In the genomic region with DNA sequence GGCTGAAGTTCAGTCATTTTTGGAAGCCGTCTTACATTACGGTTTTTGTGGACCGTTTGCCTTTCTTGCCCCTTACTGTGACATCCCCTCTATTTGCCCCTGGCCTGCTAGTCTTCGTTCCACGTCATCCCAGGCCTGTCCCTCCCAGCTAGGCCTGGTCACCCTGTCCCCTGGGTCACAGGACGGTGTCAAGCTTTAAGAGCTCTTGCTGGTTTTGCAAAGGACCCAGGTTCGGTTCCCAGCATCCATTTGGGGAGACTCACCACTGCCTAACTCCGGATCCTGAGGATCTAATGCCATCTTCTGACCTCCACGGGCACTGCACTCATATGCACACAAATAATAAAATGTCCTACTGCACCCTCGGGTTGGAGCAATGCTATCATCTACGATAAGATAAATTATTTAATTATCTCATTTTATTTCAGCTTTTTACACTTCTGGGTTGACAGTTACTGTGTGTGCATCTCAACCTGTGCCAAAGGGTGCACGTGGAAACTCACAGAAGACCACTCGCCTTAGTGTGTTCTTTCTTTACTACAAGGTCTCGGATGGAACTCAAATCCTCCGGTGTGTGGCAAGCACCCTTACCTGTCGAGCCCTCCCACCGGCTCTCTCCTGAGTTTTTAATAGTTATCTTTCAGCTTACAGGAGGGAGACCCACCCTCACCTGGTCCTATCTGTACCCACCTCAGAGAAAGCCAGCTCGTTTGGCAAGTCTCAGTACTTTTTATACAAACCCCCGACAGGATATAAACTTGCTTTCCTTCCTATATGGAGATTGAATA, we compare ENCODE assay signal across 8 mouse cellular contexts. TPM values are rescaled to one million over a fixed set of nuclear protein-coding genes. Genes with fewer than 3 reads are reported as not detected.
DNase-seq lines count a peak whose midpoint lies in the region; ATAC-seq and TF ChIP-seq lines count a peak whose summit lies in the region.

No protein-coding gene starts in this region.

- ATAC-seq in heart, embryonic 14.5 days (ENCODE audit: insufficient number of reproducible peaks, insufficient read depth, low FRiP score, low read depth): no peak
- ATAC-seq in hindbrain, embryonic 12.5 days (ENCODE audit: low FRiP score): peak; percentile 33; the same call in 1 of the 2 replicates
- ATAC-seq in midbrain, embryonic 11.5 days (ENCODE audit: low FRiP score): peak; percentile 30

- peaks cover 12 to 22% of the 10 kb centered on the region in 2 experiments for H3K4me1 ChIP-seq in heart, embryonic 14.5 days (ENCODE audit: control insufficient read depth in 2 of 2, insufficient read depth in 2 of 2, low read length in 2 of 2)
- peaks cover 11% of the 10 kb centered on the region; the same call in 1 of the 2 replicates for H3K4me1 ChIP-seq in bone marrow, adult 2 months (ENCODE audit: control insufficient read depth, insufficient read depth, low read length)
- H3K4me1 ChIP-seq in hindbrain, embryonic 12.5 days: peaks cover 34% of the 10 kb centered on the region
- peaks cover 10% of the 10 kb centered on the region for H3K4me1 ChIP-seq in midbrain, embryonic 11.5 days (ENCODE audit: control insufficient read depth, insufficient read depth, low read length)

- no peak for DNase-seq in heart, postnatal 10 days
- no peak for DNase-seq in midbrain, embryonic 11.5 days (ENCODE audit: low spot score, missing footprints)
- no peak for DNase-seq in urinary bladder, postnatal 14 days (ENCODE audit: low spot score)
- DNase-seq in thymus, postnatal 0 days (ENCODE audit: low spot score): no peak
- DNase-seq in spleen, adult 12 weeks (ENCODE audit: low spot score): no peak

- TF ChIP-seq POLR2A in bone marrow, adult 2 months (IDR thresholded peaks at IDR 0.05; ENCODE audit: borderline replicate concordance, control insufficient read depth, low read depth, low read length): no peak

- H3K27ac ChIP-seq in heart, embryonic 14.5 days (replicated peaks in 1 of 2; ENCODE audit: control insufficient read depth in 1 of 2, insufficient read depth in 1 of 2, low read depth in 2 of 2, low read length in 2 of 2): peak overlapping the region; percentile 58 to 62
- H3K27ac ChIP-seq in bone marrow, adult 2 months (ENCODE audit: control insufficient read depth, insufficient read depth, low read depth, low read length, poor library complexity): peak overlapping the region; percentile 67
- peak overlapping the region; percentile 57; the same call in 1 of the 2 replicates for H3K27ac ChIP-seq in hindbrain, embryonic 12.5 days
- no peak overlapping the region for H3K27ac ChIP-seq in midbrain, embryonic 11.5 days (ENCODE audit: low read depth, low read length)

- H3K9ac ChIP-seq in heart, embryonic 14.5 days (ENCODE audit: low read length): peak overlapping the region; percentile 47; the same call in 1 of the 2 replicates
- no peak overlapping the region for H3K9ac ChIP-seq in hindbrain, embryonic 12.5 days
- peak overlapping the region; percentile 89; the same call in 1 of the 2 replicates for H3K9ac ChIP-seq in midbrain, embryonic 11.5 days (ENCODE audit: low read length)

- 86% methylated on average over 19 of the region's 19 CpGs for WGBS in heart, embryonic 14.5 days
- 88% methylated on average over 19 of the region's 19 CpGs for WGBS in bone marrow, adult 2 months
- 84% methylated on average over 19 of the region's 19 CpGs for WGBS in hindbrain, embryonic 12.5 days
- WGBS in midbrain, embryonic 11.5 days: 84% methylated on average over 19 of the region's 19 CpGs

- H3K36me3 ChIP-seq in heart, embryonic 14.5 days (ENCODE audit: control insufficient read depth, insufficient read depth, low read length): peaks cover 23% of the 10 kb centered on the region
- peaks cover 7% of the 10 kb centered on the region for H3K36me3 ChIP-seq in hindbrain, embryonic 12.5 days
- no peaks in the 10 kb centered on the region; the same call in 1 of the 2 replicates for H3K36me3 ChIP-seq in midbrain, embryonic 11.5 days (ENCODE audit: control insufficient read depth, insufficient read depth, low read length)

- no peaks in the 10 kb centered on the region for H3K9me3 ChIP-seq in heart, embryonic 14.5 days (ENCODE audit: control insufficient read depth, low read length)
- no peaks in the 10 kb centered on the region for H3K9me3 ChIP-seq in hindbrain, embryonic 12.5 days (replicated peaks)
- no peaks in the 10 kb centered on the region for H3K9me3 ChIP-seq in midbrain, embryonic 11.5 days (ENCODE audit: control insufficient read depth, low read length)

- intact Hi-C loops in heart, postnatal 10 days (cut with DNase I): no loop called here

- H3K27me3 ChIP-seq in heart, embryonic 14.5 days (ENCODE audit: control insufficient read depth, insufficient read depth, low read length): no peaks in the 10 kb centered on the region
- H3K27me3 ChIP-seq in hindbrain, embryonic 12.5 days: no peaks in the 10 kb centered on the region
- no peaks in the 10 kb centered on the region for H3K27me3 ChIP-seq in midbrain, embryonic 11.5 days (ENCODE audit: control insufficient read depth, insufficient read depth, low read length)

- peak overlapping the region; percentile 84 for H3K4me2 ChIP-seq in heart, embryonic 14.5 days (ENCODE audit: low read length)
- H3K4me2 ChIP-seq in hindbrain, embryonic 12.5 days (replicated peaks): peak overlapping the region; percentile 83
- H3K4me2 ChIP-seq in midbrain, embryonic 11.5 days: peak overlapping the region; percentile 51

- peak overlapping the region in 1 of 2 experiments; percentile 22; a peak in 1 of 4 replicates for H3K4me3 ChIP-seq in heart, embryonic 14.5 days (ENCODE audit: control insufficient read depth in 1 of 2, insufficient read depth in 1 of 2, low read depth in 1 of 2, low read length in 2 of 2)
- H3K4me3 ChIP-seq in bone marrow, adult 2 months (replicated peaks; ENCODE audit: control insufficient read depth, low read depth, low read length): peak overlapping the region; percentile 42
- H3K4me3 ChIP-seq in hindbrain, embryonic 12.5 days: peak overlapping the region; percentile 93
- H3K4me3 ChIP-seq in midbrain, embryonic 11.5 days (ENCODE audit: low read depth, low read length): peak overlapping the region; percentile 82; the same call in 1 of the 2 replicates

- no peak for TF ChIP-seq CTCF in bone marrow, adult 2 months (IDR thresholded peaks at IDR 0.05; ENCODE audit: control insufficient read depth, insufficient read depth, low read length)

RNA-seq across cellular contexts. Expression of a gene that starts 3.9 kb away (rescaled TPM):
- polyA plus RNA-seq in heart, embryonic 14.5 days (2014; fragmentation: Nextera tagmentation; extraction: Ambion mirVana): 333 and 351 TPM in 2 replicates
- total RNA-seq in heart, postnatal 10 days (2021): 100 to 1,000 TPM; 203 to 204 TPM
- 73.9 and 121 TPM in 2 replicates for polyA plus RNA-seq in bone marrow, adult 2 months (2011; ENCODE audit: insufficient read depth, insufficient read length, low replicate concordance, missing spikeins)
- polyA plus RNA-seq in hindbrain, embryonic 12.5 days (2016; fragmentation: Nextera tagmentation; extraction: Ambion mirVana): 336 and 340 TPM in 2 replicates
- 383 and 406 TPM in 2 replicates for polyA plus RNA-seq in midbrain, embryonic 11.5 days (2014; fragmentation: Nextera tagmentation; extraction: Ambion mirVana)
- 509 and 526 TPM in 2 replicates for polyA plus RNA-seq in thymus, postnatal 0 days (2015; fragmentation: Nextera tagmentation; extraction: Ambion mirVana)

RNA-seq across cellular contexts. Expression of a gene that starts 4.0 kb away (rescaled TPM):
- 1.8 and 2.1 TPM in 2 replicates for polyA plus RNA-seq in heart, embryonic 14.5 days (2014; fragmentation: Nextera tagmentation; extraction: Ambion mirVana)
- total RNA-seq in heart, postnatal 10 days (2021): under 1 TPM in 1 of 2 experiments, not detected in 1; 0.12 TPM
- polyA plus RNA-seq in bone marrow, adult 2 months (2011; ENCODE audit: insufficient read depth, insufficient read length, low replicate concordance, missing spikeins): not detected in 2 replicates
- 0.30 and 0.31 TPM in 2 replicates for polyA plus RNA-seq in hindbrain, embryonic 12.5 days (2016; fragmentation: Nextera tagmentation; extraction: Ambion mirVana)
- polyA plus RNA-seq in midbrain, embryonic 11.5 days (2014; fragmentation: Nextera tagmentation; extraction: Ambion mirVana): 0.18 and 0.30 TPM in 2 replicates
- polyA plus RNA-seq in thymus, postnatal 0 days (2015; fragmentation: Nextera tagmentation; extraction: Ambion mirVana): 8.5 and 9.6 TPM in 2 replicates

RNA-seq across cellular contexts. Expression of a gene that starts 56.6 kb away (rescaled TPM):
- 9.4 and 10.7 TPM in 2 replicates for polyA plus RNA-seq in heart, embryonic 14.5 days (2014; fragmentation: Nextera tagmentation; extraction: Ambion mirVana)
- total RNA-seq in heart, postnatal 10 days (2021): 10 to 100 TPM; 22.0 to 26.6 TPM
- polyA plus RNA-seq in bone marrow, adult 2 months (2011; ENCODE audit: insufficient read depth, insufficient read length, low replicate concordance, missing spikeins): 7.3 and 14.7 TPM in 2 replicates
- polyA plus RNA-seq in hindbrain, embryonic 12.5 days (2016; fragmentation: Nextera tagmentation; extraction: Ambion mirVana): 29.9 and 31.2 TPM in 2 replicates
- polyA plus RNA-seq in midbrain, embryonic 11.5 days (2014; fragmentation: Nextera tagmentation; extraction: Ambion mirVana): 29.5 and 29.7 TPM in 2 replicates
- polyA plus RNA-seq in thymus, postnatal 0 days (2015; fragmentation: Nextera tagmentation; extraction: Ambion mirVana): 15.7 and 16.7 TPM in 2 replicates
